20 mouse cellular contexts compared by ENCODE assay signal in the genomic region with DNA sequence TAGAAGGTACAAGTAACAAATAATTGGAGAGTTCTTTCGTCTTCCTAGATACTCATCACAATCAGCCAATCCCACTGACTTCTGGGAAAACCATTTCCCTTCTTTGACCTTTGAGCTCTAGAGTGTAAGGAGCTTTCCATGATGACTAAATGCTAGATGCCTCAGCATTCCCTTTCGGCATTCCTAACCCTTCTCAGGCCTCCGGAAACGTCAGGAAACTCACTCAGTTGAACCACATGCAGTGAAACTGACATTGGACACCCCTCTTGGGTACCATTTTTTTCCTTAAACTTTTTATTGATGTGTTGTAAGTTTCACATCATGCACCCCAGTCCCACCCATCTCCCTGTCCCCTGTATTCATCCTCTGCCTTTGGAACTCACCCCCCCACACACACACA.
DNase-seq lines count a peak whose midpoint lies in the region; ATAC-seq and TF ChIP-seq lines count a peak whose summit lies in the region.
"Had no signal": no experiment of that assay in that cellular context is flagged by ENCODE, and none has a peak within 500 bp of the region (broad histone marks: within the 10 kb centered on the region; RNA-seq: fewer than 3 reads in every experiment).

No protein-coding gene starts in this region.

- ATAC-seq in limb, embryonic 13.5 days (ENCODE audit: low FRiP score, low read depth): 0 out of 2 replicates have a peak, but pooled peaks have one; percentile 51
- peak; percentile 55; the same call in 1 of the 2 replicates for ATAC-seq in limb, embryonic 14.5 days (ENCODE audit: low FRiP score, low read depth)
- ATAC-seq: activated CD4-positive, CD25-positive, alpha-beta regulatory T cell, adult 4 months; CD4-positive, CD25-positive, alpha-beta regulatory T cell, adult 4 months; Patski had no signal

- H3K36me3 ChIP-seq in limb, embryonic 13.5 days: no peaks in the 10 kb centered on the region
- H3K36me3 ChIP-seq in limb, embryonic 10.5 days: no peaks in the 10 kb centered on the region
- H3K36me3 ChIP-seq in limb, embryonic 14.5 days (ENCODE audit: control insufficient read depth, insufficient read depth, low read length): no peaks in the 10 kb centered on the region
- no peaks in the 10 kb centered on the region for H3K36me3 ChIP-seq in thymus, adult 2 months (ENCODE audit: control insufficient read depth, insufficient read depth, low read length)
- H3K36me3 ChIP-seq: G1E had no signal

- no peak overlapping the region for H3K9ac ChIP-seq in limb, embryonic 13.5 days
- no peak overlapping the region for H3K9ac ChIP-seq in limb, embryonic 14.5 days (ENCODE audit: low read depth, low read length, severe bottlenecking)

- no peaks in the 10 kb centered on the region for H3K9me3 ChIP-seq in limb, embryonic 13.5 days
- no peaks in the 10 kb centered on the region for H3K9me3 ChIP-seq in limb, embryonic 10.5 days (replicated peaks)
- H3K9me3 ChIP-seq in limb, embryonic 14.5 days (ENCODE audit: control insufficient read depth, low read length): no peaks in the 10 kb centered on the region
- H3K9me3 ChIP-seq: G1E had no signal

- H3K27ac ChIP-seq in limb, embryonic 13.5 days: no peak overlapping the region
- H3K27ac ChIP-seq in limb, embryonic 10.5 days: no peak overlapping the region
- H3K27ac ChIP-seq in limb, embryonic 14.5 days (replicated peaks; ENCODE audit: low read depth, low read length): no peak overlapping the region
- H3K27ac ChIP-seq in thymus, adult 2 months (ENCODE audit: control insufficient read depth, insufficient read depth, low read length): no peak overlapping the region

- 58% methylated on average over 4 of the region's 4 CpGs for WGBS in limb, embryonic 13.5 days
- WGBS in limb, embryonic 10.5 days: 73% methylated on average over 4 of the region's 4 CpGs
- 42% methylated on average over 4 of the region's 4 CpGs for WGBS in limb, embryonic 14.5 days
- WGBS in thymus, adult 2 months: 80% methylated on average over 4 of the region's 4 CpGs

- no peak for TF ChIP-seq CTCF in thymus, adult 2 months (IDR thresholded peaks at IDR 0.05; ENCODE audit: borderline replicate concordance, control insufficient read depth, extremely low read depth, insufficient read depth, low read length, poor library complexity)

- no peaks in the 10 kb centered on the region for H3K27me3 ChIP-seq in limb, embryonic 13.5 days
- H3K27me3 ChIP-seq in limb, embryonic 10.5 days (ENCODE audit: low read depth, poor library complexity, severe bottlenecking): no peaks in the 10 kb centered on the region
- no peaks in the 10 kb centered on the region for H3K27me3 ChIP-seq in limb, embryonic 14.5 days (ENCODE audit: control insufficient read depth, insufficient read depth, low read length)
- no peaks in the 10 kb centered on the region for H3K27me3 ChIP-seq in thymus, adult 2 months (ENCODE audit: control insufficient read depth, insufficient read depth, low read length)
- H3K27me3 ChIP-seq: Patski had no signal

- no peak for DNase-seq in limb, embryonic 10.5 days (ENCODE audit: low spot score)
- no peak for DNase-seq in limb, embryonic 14.5 days (ENCODE audit: low spot score)
- peak; percentile 39 for DNase-seq in mesoderm, embryonic 11.5 days (ENCODE audit: low read depth, low spot score)
- no peak for DNase-seq in embryo, embryonic 10 days (ENCODE audit: low spot score)
- DNase-seq in thymus, adult 2 months: no peak
- DNase-seq: adrenal gland, adult 2 months; adrenal gland, adult 8-10 months; adrenal gland, postnatal 10 days; adrenal gland, postnatal 14 days; adrenal gland, postnatal 25 days; adrenal gland, postnatal 36 days; B cell, adult 2 months; cerebellum, adult 11 months; cerebellum, adult 11-12 months; cerebellum, adult 18-20 months had no signal

- H3K4me1 ChIP-seq in limb, embryonic 13.5 days: no peaks in the 10 kb centered on the region
- no peaks in the 10 kb centered on the region for H3K4me1 ChIP-seq in limb, embryonic 10.5 days
- H3K4me1 ChIP-seq in limb, embryonic 14.5 days (ENCODE audit: control insufficient read depth, insufficient read depth, low read length): no peaks in the 10 kb centered on the region
- H3K4me1 ChIP-seq in thymus, adult 2 months (replicated peaks; ENCODE audit: control insufficient read depth, insufficient read depth, low read length): no peaks in the 10 kb centered on the region

- no peak for TF ChIP-seq POLR2A in limb, embryonic 14.5 days (IDR thresholded peaks at IDR 0.05; ENCODE audit: borderline replicate concordance, extremely low read depth, insufficient read depth, insufficient read length)
- TF ChIP-seq POLR2A in thymus, adult 2 months (IDR thresholded peaks at IDR 0.05; ENCODE audit: control insufficient read depth, extremely low read depth, insufficient read depth, low read length, poor library complexity): no peak

- no peak overlapping the region for H3K4me2 ChIP-seq in limb, embryonic 13.5 days (replicated peaks)
- no peak overlapping the region for H3K4me2 ChIP-seq in limb, embryonic 14.5 days (replicated peaks; ENCODE audit: low read depth, low read length, severe bottlenecking)

- no peak overlapping the region for H3K4me3 ChIP-seq in limb, embryonic 13.5 days
- H3K4me3 ChIP-seq in limb, embryonic 10.5 days: no peak overlapping the region
- no peak overlapping the region for H3K4me3 ChIP-seq in limb, embryonic 14.5 days (replicated peaks; ENCODE audit: low read length)
- H3K4me3 ChIP-seq in thymus, adult 2 months (ENCODE audit: control insufficient read depth, insufficient read depth, low read length): no peak overlapping the region
